Mouse (Mus musculus) left cerebral cortex, postnatal 25 days (tissue): Measurements from ENCODE around the gene Dennd6b. TPM values are rescaled to one million over a fixed set of nuclear protein-coding genes. Genes with fewer than 3 reads are reported as not detected.
A peak's percentile ranks its signal among the peaks of the same experiment; 100 is the strongest.

Source experiments
- DNase-seq, 2 experiments: peaks; one replicate each; pipeline ENCODE4 v3.0.0; 2022; ENCODE audit warnings: low spot score in 2 of 2, mixed read lengths in 1 of 2
- intact Hi-C: fragments of 180-260 bp; cut with DNase I; formaldehyde crosslinking; loops from one replicate; pipeline ENCODE4 v1.15.1; 2025
- total RNA-seq, 2 experiments: library from RNA; stranded (reverse); gene quantifications; 2 replicates each; pipeline ENCODE4 v1.2.3; 2021

Gene Dennd6b
- 10 to 100 TPM; 44.8 to 47.0 TPM for total RNA-seq

GRCm38 (mm10) chr15:89196313-89196706 lies at the start of gene Dennd6b:
Dennd6b (minus strand) TSS chr15:89196496.
- DNase-seq, result peak; percentile 96 to 98
- intact Hi-C loops, result loop anchor here (2.0 to 5.0 kb wide), 2 partner anchors 14 to 39 kb away; partner anchors contain the start of gene Ppp6r2

DNA sequence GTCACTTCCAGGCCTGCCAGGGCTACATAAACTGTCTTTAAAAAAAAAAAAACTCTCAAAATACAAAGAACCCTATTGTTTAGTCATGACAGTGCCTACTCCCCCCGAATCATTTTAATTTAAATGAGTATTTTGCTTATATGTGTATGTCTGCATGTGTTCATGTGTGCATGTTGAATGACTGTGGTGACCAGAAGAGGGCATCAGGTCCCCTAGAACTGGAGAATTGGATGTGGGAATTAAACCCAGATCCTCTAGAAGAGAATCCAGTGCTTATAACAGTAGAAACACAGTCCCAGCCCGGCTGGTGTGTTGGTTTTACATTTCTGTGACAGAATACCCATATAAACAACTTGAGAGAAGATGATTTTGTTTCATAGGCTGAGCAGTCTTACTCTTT lies 44.7 kb upstream of the Dennd6b start:
- no peak for DNase-seq
- intact Hi-C loops, result no loop called here

DNA sequence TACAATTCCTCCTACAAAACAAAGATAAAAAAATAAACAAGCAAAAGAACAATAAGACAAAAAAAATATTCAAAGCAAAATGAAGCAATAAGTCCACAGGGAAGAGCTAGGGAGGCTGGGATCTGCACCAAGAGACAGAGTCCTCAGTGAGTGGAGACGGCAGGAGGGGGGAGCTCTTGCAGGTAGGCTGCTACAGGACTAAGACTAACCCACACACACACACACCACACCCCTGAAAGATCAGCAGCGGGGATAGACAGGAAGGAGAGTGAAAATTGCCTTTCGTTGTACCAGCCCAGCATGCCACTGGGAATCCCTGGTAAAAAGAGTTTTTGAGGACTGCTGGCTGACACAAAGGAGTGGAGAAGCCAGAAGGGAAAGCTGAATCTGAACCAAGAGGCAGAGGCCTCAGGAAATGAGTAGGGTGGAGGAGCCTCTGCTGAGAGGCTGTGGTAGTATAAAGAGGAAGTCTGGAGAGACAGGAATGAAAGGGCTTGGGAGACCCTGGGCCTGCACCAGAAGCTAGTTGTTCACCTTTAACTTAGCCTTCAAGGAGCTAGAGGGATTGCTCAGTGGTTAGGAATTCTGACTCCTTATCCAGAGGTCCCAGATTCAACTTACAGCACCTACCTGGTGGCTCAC lies 43.6 kb upstream of the Dennd6b start:
- intact Hi-C loops, result no loop called here

GRCm38 (mm10) chr15:89234052-89234451 lies 37.8 kb upstream of the Dennd6b start:
- intact Hi-C loops, result no loop called here
- DNase-seq, result no peak

More for the DNA sequence above, 43.6 kb upstream of the Dennd6b start:
- no peak for DNase-seq

DNA sequence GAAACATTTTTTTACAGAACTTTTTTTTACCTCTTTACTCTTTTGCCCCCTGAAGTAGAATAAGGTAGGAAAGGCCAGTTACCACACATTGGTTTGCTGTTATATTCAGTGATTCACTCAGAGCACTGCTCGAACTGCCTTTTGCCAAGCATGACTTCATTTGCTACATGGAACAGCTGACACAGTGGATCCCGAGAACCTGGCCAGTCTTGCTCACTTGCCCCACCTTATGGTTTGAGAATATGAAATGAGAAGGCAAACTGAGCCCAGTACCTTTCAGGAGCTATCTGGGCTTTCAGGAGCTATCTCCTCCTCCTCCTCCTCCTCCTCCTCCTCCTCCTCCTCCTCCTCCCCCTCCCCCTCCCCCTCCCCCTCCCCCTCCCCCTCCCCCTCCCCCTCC lies 37.3 kb upstream of the Dennd6b start:
- intact Hi-C loops, result no loop called here
- peak in 1 of 2 experiments; percentile 38 for DNase-seq

- intact Hi-C loops, result loop anchor here (10.0 kb wide), 1 partner anchor 391 kb away; no protein-coding TSS in a partner anchor
- DNase-seq, result no peak
Observed at GRCm38 (mm10) chr15:89215611-89216233, 19.4 kb upstream of the Dennd6b start.

DNA sequence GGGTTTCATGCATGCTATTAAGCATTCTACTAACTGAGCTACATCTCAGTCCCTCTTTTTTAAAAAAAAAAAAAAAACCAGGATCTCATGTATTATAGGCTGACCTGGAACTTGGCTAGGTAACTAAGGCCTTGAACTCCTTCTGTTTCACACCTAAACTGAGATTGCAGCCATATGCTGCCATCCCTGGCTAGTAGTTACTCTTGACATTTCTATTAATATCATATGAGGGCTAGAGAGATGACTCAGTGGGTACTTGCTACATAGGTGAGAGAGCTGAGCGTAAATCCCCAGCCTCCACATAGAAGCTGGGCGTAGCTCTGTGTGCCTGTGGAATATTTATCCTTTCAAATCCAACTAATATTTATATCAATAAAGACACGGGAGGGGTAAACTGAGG lies 18.7 kb upstream of the Dennd6b start:
- intact Hi-C loops, result loop anchor here (10.0 kb wide), 1 partner anchor 390 kb away; no protein-coding TSS in a partner anchor
- DNase-seq, result no peak

GRCm38 (mm10) chr15:89213517-89213916 lies 17.2 kb upstream of the Dennd6b start:
- DNase-seq, result no peak
- intact Hi-C loops, result loop anchor here (10.0 kb wide), 1 partner anchor 389 kb away; no protein-coding TSS in a partner anchor

GRCm38 (mm10) chr15:89212495-89212894 lies 16.2 kb upstream of the Dennd6b start:
- intact Hi-C loops, result loop anchor here (10.0 kb wide), 1 partner anchor 388 kb away; no protein-coding TSS in a partner anchor
- no peak for DNase-seq

DNA sequence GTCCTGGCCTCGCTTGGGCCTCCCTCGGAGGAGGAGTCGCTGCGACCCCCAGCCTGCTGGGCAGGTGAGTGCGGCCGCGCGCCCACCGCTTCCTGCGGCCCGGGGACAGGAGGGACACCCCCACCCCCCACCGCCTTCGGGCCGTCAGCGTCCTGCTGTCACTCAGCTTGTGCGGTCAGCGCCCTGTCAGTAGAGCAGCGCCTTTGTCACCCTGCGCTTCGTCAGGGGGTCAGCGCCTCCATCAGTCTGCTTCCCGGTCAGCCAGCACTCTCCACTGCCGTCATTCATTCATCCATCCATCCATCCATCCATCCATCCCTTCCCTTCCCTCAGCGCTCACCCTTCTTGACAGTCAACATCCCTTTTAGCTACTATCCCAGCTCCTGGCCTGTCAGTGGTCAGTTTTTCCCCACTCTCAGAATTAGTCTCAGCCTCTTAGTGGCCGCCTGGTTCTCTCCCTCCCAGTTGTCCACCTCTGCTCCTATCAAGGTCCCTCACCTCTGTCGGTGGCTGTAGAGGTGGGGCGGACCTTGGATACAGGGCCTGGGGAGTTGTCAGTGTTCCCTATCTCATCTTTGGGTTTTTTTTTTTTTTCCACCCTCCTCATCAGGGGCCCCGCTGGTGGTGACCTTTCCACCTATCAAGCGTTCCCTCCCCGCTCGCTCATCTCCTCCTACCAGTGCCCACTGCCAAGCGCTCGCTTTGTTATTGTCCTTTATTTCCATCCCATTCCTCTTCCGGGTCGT lies 15.6 kb upstream of the Dennd6b start:
- intact Hi-C loops, result loop anchor here (2.0 to 10.0 kb wide), 3 partner anchors 15 to 387 kb away; partner anchors contain the start of genes Dennd6b and Tubgcp6
- peak; percentile 17 to 26 for DNase-seq

DNA sequence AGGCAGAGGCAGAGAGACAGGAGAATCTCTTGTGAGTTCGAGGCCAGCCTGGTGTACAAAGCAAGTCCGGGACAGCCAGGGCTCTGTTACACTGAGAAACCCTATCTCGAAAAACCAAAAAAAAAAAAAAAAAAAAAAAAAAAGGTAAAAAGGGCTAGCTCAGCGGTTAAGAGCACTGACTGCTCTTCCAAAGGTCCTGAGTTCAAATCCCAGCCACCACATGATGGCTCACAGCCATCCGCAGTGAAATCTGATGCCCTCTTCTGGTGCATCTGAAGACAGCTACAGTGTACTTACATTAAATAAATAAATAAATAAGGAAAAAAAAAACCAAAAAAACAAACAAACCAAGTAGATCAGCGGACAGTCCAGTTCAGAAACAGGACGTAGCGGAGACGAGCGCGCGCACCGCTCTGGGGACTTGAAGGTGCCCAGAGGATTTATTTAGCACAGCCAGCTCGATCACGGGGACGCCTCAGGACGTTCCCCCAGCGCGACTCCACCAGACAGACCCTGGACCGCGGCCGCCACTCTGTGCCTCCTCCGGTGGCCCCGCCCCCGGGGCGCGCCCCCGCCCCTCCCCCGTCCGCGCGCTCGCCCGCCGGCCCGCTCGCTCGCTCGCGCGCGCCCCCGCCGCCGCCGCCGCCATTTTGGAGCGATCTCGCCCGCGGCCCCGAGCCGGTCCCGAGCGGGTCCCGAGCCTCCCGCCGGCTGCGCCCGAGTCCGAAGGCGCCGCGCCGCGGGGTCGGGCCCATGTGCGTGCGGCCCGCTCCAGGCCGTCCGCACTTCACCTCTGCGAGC lies 14.8 kb upstream of the Dennd6b start, which contains the start of gene Ppp6r2:
Ppp6r2 (plus strand) TSS at position 639 of the 801 bp plus-strand sequence.
- peak; percentile 71 to 77 for DNase-seq
- intact Hi-C loops, result loop anchor here (2.0 to 10.0 kb wide), 3 partner anchors 14 to 386 kb away; partner anchors contain the start of genes Dennd6b and Tubgcp6

DNA sequence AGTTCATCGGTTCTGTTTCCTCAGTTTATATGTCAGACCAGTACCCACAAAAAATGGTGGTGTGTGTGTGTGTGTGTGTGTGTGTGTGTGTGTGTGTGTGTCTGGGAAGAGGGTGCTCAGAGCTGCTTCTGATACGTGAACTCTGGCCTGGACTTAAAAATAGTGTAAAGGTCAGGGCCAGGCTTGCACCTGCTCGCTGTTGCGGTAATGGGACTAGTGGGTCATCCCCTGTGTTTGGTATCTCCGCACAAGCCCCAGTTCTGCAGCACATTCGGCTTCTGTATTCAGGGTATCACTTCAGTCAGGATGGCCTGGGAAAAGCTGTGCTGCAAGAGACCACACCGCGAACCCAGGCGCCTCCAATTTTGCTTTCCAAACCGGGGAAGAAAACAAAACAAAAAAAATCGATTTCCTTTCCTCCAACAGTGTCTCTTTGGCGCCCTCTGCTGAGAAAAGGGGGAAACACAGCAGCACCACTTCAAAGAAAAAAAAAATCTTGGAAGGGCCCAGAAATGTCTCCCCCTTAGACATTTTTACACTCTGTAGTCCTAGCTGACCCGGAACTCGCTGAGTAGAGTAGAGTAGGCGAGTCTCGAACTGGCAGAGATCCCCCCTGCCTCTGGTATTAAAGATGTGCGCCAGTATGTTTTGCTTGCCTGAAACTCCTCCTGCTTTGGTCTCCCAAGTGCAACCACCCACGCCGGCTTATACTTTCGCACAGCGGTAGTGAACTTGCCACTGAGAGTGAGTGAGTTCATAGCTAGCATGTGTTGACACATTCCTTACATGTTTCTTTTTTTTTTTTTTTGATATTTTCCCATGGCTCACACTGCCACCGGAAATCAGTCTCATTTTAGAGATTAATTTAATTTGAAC lies 13.8 kb upstream of the Dennd6b start:
- DNase-seq, result peak; percentile 82 to 87
- intact Hi-C loops, result loop anchor here (2.0 to 10.0 kb wide), 4 partner anchors 13 to 385 kb away; partner anchors contain the start of genes Dennd6b and Tubgcp6

GRCm38 (mm10) chr15:89207457-89207856 lies 11.2 kb upstream of the Dennd6b start:
- intact Hi-C loops, result loop anchor here (5.0 kb wide), 1 partner anchor 275 kb away; no protein-coding TSS in a partner anchor
- DNase-seq, result no peak

GRCm38 (mm10) chr15:89197056-89197455 lies 760 bp upstream of the Dennd6b start:
- DNase-seq, result no peak
- intact Hi-C loops, result loop anchor here (2.0 to 5.0 kb wide), 2 partner anchors 14 to 40 kb away; partner anchors contain the start of gene Ppp6r2

DNA sequence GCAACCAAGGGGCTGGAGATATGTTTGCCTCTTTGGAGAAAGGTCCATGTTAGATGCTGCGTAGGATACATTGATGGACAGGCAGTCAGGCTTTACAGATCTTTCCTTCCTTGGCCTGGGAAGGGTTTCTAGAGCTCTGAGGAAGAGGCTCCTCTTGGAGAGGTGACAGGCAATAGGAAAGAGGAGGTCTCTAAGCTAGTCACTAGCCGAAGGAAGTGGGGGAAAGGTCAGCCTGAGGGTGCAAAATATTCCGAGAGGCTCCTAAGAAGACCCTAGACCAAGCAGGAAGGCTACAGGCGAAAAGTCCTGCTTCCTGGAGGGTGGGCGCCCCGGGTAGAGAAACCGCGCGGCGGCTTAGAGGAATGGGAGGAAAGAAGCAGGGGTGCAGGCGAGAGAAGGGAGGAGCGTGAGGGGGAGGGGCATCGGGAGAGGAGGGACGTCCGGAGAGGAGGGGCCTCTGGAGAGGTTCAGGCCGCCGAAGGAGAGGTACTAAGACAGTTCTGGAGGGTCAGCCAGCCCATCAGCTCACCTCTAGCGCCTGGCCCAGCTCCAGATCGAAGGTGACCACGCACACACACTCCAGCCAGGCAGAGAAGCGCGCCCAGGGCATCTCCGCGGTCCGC lies 495 bp downstream of the Dennd6b start:
- peak; percentile 84 to 91 for DNase-seq
- intact Hi-C loops, result loop anchor here (2.0 to 5.0 kb wide), 2 partner anchors 15 to 38 kb away; partner anchors contain the start of gene Ppp6r2

- intact Hi-C loops, result loop anchor here (5.0 kb wide), 1 partner anchor 38 kb away; no protein-coding TSS in a partner anchor
- no peak for DNase-seq
Observed at GRCm38 (mm10) chr15:89195261-89195681, 1.0 kb downstream of the Dennd6b start.

GRCm38 (mm10) chr15:89184937-89185227 lies 11.4 kb downstream of the Dennd6b start:
- DNase-seq, result no peak
- intact Hi-C loops, result no loop called here
